Mouse (Mus musculus) kidney, postnatal 25 days (tissue): Measurements from ENCODE around the gene Zfp738.
"Not testable (repeated sequence)": the region's sequence is repeated elsewhere in the genome, so short reads cannot be mapped to it uniquely, and the experiment has no call there.

Experiments
- DNase-seq, 2 experiments: peaks; one replicate each; pipeline ENCODE4 v3.0.0; 2021; ENCODE audit warnings: mixed read lengths in 2 of 2

Zfp738 gene

GRCm38 (mm10) chr13:67686971-67687370 is at the start of gene Zfp738:
TSS of gene Zfp738 (minus strand) at chr13:67687071.
- DNase-seq = no peak

- DNase-seq = not testable (repeated sequence)
Observed at GRCm38 (mm10) chr13:67734391-67734790, 47.5 kb upstream of the Zfp738 start.

- peak; percentile 38 to 42 for DNase-seq
Observed at GRCm38 (mm10) chr13:67729441-67729840, 42.6 kb upstream of the Zfp738 start.

- DNase-seq = peak; percentile 65 to 81
Observed at GRCm38 (mm10) chr13:67728641-67729318, 41.9 kb upstream of the Zfp738 start, which contains the start of gene Zfp65. TSS of gene Zfp65 (minus strand) at chr13:67729173.

- DNase-seq = no peak
Observed at GRCm38 (mm10) chr13:67728106-67728505, 41.2 kb upstream of the Zfp738 start.

GRCm38 (mm10) chr13:67725331-67725730 is 38.5 kb upstream of the Zfp738 start:
- DNase-seq = not testable (repeated sequence)

- DNase-seq = peak; percentile 95
Observed at GRCm38 (mm10) chr13:67723848-67724479, 37.1 kb upstream of the Zfp738 start.

GRCm38 (mm10) chr13:67683841-67684240 is 3.0 kb downstream of the Zfp738 start:
- DNase-seq = not testable (repeated sequence)

- DNase-seq = peak; percentile 89 to 93
Observed at GRCm38 (mm10) chr13:67682959-67683735, 3.7 kb downstream of the Zfp738 start.

- DNase-seq = no peak
Observed at GRCm38 (mm10) chr13:67674902-67675301, 12.0 kb downstream of the Zfp738 start.

- no peak for DNase-seq
Observed at GRCm38 (mm10) chr13:67652496-67652895, 34.4 kb downstream of the Zfp738 start.

GRCm38 (mm10) chr13:67637294-67638007 is 49.4 kb downstream of the Zfp738 start, which contains the start of the genes Gm49345 and Zfp729a:
TSS of gene Gm49345 (minus strand) at chr13:67637769.
TSS of gene Zfp729a (minus strand) at chr13:67637791.
- DNase-seq = peak; percentile 91 to 93

GRCm38 (mm10) chr13:67610108-67610507 is 76.8 kb downstream of the Zfp738 start:
- no peak for DNase-seq

- peak; percentile 95 to 96 for DNase-seq
Observed at GRCm38 (mm10) chr13:67609066-67609876, 77.6 kb downstream of the Zfp738 start, which contains the start of gene Zfp729b. TSS of gene Zfp729b (minus strand) at chr13:67609707.
